Mouse (Mus musculus) liver (tissue): ENCODE measurements around the gene Ubxn11.

Experiments used
- DNase-seq: peaks from one replicate; pipeline ENCODE4 v3.0.0-alpha.2; 2020; ENCODE audit warnings: mixed read lengths

Gene Ubxn11

GRCm38 (mm10) chr4:134153656-134154055 lies 51.3 kb downstream of the Ubxn11 start:
- DNase-seq: no peak

DNA sequence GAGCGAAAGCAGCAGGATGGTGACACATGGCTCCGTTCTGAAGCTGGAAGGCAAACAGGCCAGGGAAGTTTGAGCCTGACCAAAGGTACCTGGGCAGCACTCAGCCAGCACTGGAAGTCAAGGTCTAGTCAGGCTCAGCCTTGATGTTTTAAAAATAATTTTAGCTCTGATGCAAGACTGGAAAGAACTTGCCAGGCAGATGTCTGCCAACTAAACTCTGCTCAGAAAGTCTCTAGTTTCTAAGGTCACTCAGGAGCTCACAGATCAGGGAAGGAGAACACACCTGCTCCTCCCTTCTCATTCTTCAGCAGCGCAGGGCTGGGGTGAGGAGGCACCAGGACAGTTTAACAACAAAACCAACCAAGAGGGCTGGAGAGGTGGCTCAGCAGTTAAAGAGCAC lies 52.0 kb downstream of the Ubxn11 start:
- DNase-seq: no peak

GRCm38 (mm10) chr4:134155531-134155930 lies 53.2 kb downstream of the Ubxn11 start:
- no peak for DNase-seq

- no peak for DNase-seq
These were observed 53.6 kb downstream of the Ubxn11 start for GRCm38 (mm10) chr4:134155961-134156465.

DNA sequence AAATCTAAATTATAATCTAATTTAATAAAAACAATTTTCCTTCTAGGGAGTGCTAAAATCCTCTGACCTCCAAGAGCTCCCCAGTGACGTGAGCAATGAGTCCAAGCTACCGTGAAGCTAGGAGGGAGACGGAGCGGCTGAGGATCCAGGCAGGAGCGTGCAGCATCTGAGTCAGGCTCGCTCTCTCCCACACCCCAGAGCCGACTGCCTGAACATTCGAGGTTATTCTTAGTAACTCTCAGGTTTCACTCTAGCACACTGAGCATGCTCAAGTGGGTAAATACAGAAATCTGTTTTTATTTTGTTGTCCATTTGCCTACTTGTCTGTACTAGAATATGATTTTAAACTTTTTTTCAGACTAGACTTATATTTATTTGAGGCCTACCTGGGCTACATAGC lies 54.4 kb downstream of the Ubxn11 start:
- no peak for DNase-seq

DNA sequence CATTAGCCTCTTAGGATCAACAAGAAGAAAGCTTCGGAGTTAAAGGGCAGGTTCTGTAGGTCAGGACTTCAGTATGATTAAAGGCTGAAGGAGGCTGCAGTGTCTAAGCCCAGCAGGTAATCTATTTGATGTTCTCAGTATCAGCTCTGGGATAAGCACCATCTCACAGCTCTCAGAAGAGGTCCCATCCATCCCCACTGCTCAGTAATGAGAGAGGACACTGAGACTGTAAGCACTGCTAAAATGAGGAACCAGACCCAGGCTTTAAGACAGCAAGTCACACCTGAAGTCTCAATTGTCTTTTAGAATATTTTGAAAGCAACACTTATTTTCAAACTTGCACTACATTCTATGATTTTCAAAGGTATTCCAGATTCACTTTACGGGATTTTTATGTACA lies 55.2 kb downstream of the Ubxn11 start:
- DNase-seq: no peak

DNA sequence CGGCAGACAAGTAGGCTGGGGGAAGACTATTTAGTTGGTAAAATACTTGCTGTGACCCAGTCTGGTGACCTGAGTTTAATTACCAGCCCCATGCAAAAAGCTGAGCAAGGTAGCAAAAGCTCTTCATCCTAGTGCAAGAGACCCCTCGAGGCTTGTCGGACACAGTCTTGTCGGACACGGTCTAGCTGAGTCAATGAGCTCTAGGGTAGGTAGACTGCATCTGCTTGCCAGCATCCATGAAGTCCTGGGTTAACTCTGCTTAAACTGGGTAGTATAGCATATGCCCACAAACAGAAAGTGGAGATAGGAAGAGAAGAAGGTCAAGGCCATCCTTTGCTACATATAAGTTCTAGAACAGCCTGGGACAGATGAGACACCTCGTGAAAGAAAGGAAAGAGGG lies 56.4 kb downstream of the Ubxn11 start:
- DNase-seq: no peak

GRCm38 (mm10) chr4:134160071-134160470 lies 57.7 kb downstream of the Ubxn11 start:
- peak; percentile 56 for DNase-seq

DNA sequence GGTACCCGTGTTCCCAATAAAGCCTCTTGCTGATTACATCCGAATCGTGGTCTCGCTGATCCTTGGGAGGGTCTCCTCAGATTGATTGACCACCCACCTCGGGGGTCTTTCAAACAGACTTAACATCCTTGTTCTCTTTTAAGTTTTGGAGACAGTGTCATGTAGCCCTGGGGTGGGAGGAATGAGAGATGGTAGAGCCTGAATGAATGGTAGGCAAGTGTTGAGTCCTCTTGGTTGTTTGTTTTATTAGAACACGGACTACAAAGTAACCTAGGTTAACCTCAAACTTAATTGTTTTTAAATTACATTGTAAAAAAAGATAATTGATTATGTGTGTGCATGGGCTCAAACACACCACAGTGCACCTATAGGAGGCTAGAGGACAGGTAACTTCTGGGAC lies 62.2 kb downstream of the Ubxn11 start:
- DNase-seq: no peak

DNA sequence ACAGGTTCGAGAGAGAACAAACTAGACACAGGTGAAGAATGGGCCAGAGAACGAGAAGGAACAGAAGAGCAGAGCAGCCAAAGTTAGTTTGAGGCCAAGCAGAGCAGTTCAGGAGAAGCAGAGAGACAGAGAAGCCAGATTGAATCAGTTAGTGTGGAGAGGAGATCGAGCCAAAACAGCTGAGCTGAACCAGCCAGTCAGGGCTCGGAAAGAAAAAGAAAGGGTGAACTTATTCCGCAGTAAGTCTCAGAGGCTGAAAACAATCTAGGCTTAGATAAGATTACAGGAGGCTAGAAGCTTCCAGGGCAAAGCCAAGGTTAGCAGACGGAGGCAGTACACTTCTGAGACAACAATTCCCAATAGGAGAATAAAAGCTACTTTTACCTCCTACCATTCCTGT lies 62.7 kb downstream of the Ubxn11 start:
- no peak for DNase-seq

- no peak for DNase-seq
These were observed 63.4 kb downstream of the Ubxn11 start for GRCm38 (mm10) chr4:134165548-134166465.

DNA sequence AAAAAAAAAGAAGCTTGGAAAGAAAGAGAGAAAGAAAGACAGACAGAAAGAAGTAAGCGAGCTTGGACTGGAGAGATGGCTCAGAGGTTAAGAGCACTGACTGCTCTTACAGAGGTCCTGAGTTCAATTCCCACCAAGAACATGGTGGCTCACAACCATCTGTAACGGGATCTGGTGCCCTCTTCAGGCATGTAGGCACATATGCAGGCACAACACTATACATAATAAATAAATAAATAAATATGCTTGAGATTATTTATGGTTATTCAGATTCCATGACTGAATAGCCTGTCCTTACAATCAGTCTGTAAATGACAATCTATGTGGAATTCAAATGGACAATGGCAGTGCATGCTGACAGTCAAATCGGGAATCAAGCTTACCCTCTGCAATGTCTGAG lies 64.5 kb downstream of the Ubxn11 start:
- no peak for DNase-seq

GRCm38 (mm10) chr4:134172391-134172790 lies 70.0 kb downstream of the Ubxn11 start:
- no peak for DNase-seq
